Mouse (Mus musculus): Measurements from ENCODE around the gene Ldhc.

- no peak for TF ChIP-seq CTCF (IDR thresholded peaks at IDR 0.05; ENCODE audit: low read depth)
- TF ChIP-seq EP300 (IDR thresholded peaks at IDR 0.05; ENCODE audit: low read depth): no peak
Observed at GRCm38 (mm10) chr7:46843576-46843975, 17.4 kb upstream of the Ldhc start.
